Mouse (Mus musculus): ENCODE results near the gene Ndufaf8. TPM values are rescaled to one million over a fixed set of nuclear protein-coding genes. Genes with fewer than 3 reads are reported as not detected.

The Ndufaf8 gene
- polyA plus RNA-seq, 1 experiment = 47.0 TPM

DNA sequence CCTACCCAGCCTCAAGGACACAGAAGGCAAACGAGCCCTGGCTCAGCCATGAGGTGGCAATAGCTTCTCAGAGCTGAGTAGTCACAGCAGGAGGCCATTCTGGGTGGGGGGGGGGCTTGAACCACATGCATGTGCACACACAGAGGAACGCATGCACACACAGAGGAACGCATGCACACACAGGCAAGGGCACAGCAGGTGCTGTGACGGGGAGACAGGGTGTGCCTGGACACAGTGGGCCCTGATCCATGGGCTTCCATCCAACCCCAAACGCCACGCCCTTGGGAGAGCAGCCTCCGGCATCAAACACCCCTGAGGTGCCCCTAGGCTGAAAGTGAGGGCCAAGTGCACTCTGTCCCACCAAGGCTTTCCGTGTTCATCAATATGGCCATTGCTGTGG lies 37.5 kb downstream of the Ndufaf8 start:
- no peaks in the 10 kb centered on the region for H3K27me3 ChIP-seq (ENCODE audit: control insufficient read depth, insufficient read depth, low read length)
- TF ChIP-seq POLR2A (IDR thresholded peaks at IDR 0.05; ENCODE audit: control insufficient read depth, low read depth, low read length) (no peak), CTCF (IDR thresholded peaks at IDR 0.05; ENCODE audit: control insufficient read depth, insufficient read depth, insufficient replicate concordance, low read depth, low read length) (no peak)
- peaks cover under 1% of the 10 kb centered on the region; the same call in 1 of the 2 replicates for H3K36me3 ChIP-seq (ENCODE audit: control insufficient read depth, insufficient read depth, low read length)
- H3K4me1 ChIP-seq (ENCODE audit: control insufficient read depth, insufficient read depth, low read length) = no peaks in the 10 kb centered on the region
- no peak overlapping the region for H3K4me3 ChIP-seq (ENCODE audit: control insufficient read depth, low read depth, low read length)
- no peak overlapping the region for H3K27ac ChIP-seq (ENCODE audit: control insufficient read depth, insufficient read depth, low read depth, low read length)

DNA sequence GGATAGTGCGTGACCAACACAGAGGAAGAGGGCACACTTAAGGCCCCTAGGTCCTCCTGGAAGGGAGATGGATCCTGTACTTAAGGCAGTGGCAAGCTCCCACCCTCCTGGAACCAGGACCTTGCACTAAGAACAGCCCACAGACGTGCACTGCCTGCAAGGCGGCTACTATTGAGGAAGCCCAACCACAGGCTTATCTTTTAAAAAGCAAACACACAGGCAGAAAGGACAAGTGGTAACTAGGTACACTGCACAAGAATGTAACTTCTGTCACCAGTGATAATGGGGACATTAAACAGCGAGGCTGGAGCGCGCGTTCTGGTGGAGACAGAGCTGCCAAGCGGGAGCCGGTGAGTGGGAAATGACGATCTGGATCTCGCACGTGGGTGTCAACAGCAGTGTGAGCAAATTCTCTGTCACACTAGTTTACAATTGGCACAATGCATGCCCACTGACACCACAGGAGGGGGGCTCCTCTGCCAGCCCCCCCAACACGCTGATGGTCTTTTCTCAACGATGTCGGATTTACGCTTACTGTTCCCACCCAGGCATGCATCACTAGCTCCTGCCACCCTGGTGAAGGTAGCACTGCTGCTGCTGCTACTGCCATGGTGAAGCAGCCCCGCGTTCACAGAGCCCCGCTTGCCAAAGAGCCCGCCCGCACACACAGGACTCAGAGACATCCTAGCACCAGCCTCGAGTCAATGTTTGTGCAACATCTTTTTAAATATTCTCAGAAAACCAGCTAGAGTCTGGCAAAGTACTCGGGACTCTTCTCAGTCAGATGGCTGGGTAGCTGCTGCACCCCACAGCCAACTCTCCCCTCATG lies 38.3 kb downstream of the Ndufaf8 start:
- H3K4me3 ChIP-seq (ENCODE audit: control insufficient read depth, low read depth, low read length) = no peak overlapping the region
- no peaks in the 10 kb centered on the region; the same call in 1 of the 2 replicates for H3K36me3 ChIP-seq (ENCODE audit: control insufficient read depth, insufficient read depth, low read length)
- no peaks in the 10 kb centered on the region for H3K27me3 ChIP-seq (ENCODE audit: control insufficient read depth, insufficient read depth, low read length)
- TF ChIP-seq CTCF (IDR thresholded peaks at IDR 0.05; ENCODE audit: control insufficient read depth, insufficient read depth, insufficient replicate concordance, low read depth, low read length) (no peak), POLR2A (IDR thresholded peaks at IDR 0.05; ENCODE audit: control insufficient read depth, low read depth, low read length) (no peak)
- no peaks in the 10 kb centered on the region for H3K4me1 ChIP-seq (ENCODE audit: control insufficient read depth, insufficient read depth, low read length)
- no peak overlapping the region for H3K27ac ChIP-seq (ENCODE audit: control insufficient read depth, insufficient read depth, low read depth, low read length)

DNA sequence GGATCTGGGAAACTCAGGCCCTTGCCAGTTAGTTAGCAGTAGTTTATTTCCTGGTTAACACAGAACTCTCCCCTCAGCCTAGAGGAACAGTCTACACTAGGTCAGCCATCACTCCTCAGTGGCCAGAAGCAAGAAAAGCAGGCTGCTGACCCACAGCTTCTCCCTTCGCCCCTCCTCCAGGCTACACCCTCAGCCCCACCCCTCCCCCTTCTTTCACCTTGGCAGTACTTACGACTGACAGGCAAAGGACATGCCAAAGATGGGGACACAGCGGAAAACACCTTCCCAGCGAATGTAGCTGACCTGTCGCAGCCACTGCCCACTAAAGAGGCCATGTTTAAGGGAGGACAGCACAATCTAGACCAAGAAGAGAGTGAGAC lies 38.9 kb downstream of the Ndufaf8 start:
- Histone ChIP-seq H3K4me1 (ENCODE audit: control insufficient read depth, insufficient read depth, low read length) (no peaks in the 10 kb centered on the region), H3K27ac (ENCODE audit: control insufficient read depth, insufficient read depth, low read depth, low read length) (no peak overlapping the region), H3K4me3 (ENCODE audit: control insufficient read depth, low read depth, low read length) (no peak overlapping the region), H3K36me3 (ENCODE audit: control insufficient read depth, insufficient read depth, low read length) (no peaks in the 10 kb centered on the region; the same call in 1 of the 2 replicates), H3K27me3 (ENCODE audit: control insufficient read depth, insufficient read depth, low read length) (no peaks in the 10 kb centered on the region)
- TF ChIP-seq CTCF (IDR thresholded peaks at IDR 0.05; ENCODE audit: control insufficient read depth, insufficient read depth, insufficient replicate concordance, low read depth, low read length) (no peak), POLR2A (IDR thresholded peaks at IDR 0.05; ENCODE audit: control insufficient read depth, low read depth, low read length) (no peak)

DNA sequence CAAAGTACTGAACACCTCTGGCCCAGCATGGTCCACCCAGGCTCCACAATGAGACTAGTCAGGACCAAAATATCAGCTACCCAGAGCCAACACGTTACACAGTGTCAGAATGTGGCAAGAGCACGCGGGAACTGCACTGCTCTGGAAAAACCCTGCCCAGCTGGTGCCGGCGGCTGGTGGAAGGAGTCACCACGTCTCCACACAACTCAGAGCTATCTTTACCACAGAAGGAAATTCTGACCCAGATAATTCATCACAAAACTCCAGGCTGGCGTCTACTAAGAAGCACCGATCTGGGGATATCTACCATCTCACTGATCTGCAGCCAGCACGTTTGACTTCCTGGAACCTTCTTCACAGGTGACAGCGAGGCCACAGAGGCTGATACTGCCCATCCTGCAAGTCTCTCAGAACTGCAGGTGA lies 40.6 kb downstream of the Ndufaf8 start:
- Histone ChIP-seq H3K27me3 (ENCODE audit: control insufficient read depth, insufficient read depth, low read length) (no peaks in the 10 kb centered on the region), H3K4me1 (ENCODE audit: control insufficient read depth, insufficient read depth, low read length) (peaks cover 2% of the 10 kb centered on the region; the same call in 1 of the 2 replicates), H3K36me3 (ENCODE audit: control insufficient read depth, insufficient read depth, low read length) (no peaks in the 10 kb centered on the region), H3K4me3 (ENCODE audit: control insufficient read depth, low read depth, low read length) (no peak overlapping the region), H3K27ac (ENCODE audit: control insufficient read depth, insufficient read depth, low read depth, low read length) (no peak overlapping the region)
- TF ChIP-seq POLR2A (IDR thresholded peaks at IDR 0.05; ENCODE audit: control insufficient read depth, low read depth, low read length) = no peak
- TF ChIP-seq CTCF (IDR thresholded peaks at IDR 0.05; ENCODE audit: control insufficient read depth, insufficient read depth, insufficient replicate concordance, low read depth, low read length) = no peak

DNA sequence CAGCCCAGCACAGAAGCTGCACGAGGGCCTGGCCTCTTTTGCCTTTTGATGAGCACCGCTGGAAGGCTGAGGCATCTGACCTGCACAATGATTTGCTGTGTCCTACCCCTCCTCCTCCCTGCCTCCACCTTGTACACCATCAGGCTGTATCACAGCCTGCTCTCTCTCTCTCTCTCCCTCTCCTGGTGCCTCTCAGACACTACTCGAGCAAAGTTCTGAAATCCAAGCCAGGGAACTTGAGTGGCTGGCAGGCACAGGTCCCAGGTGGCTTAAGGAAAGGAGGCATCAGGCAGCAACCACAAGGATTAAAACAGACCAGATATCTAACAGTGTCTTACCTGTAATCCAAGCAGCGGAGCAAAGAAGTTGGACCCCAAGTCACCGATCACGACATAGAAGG lies 41.5 kb downstream of the Ndufaf8 start:
- no peak overlapping the region for H3K4me3 ChIP-seq (ENCODE audit: control insufficient read depth, low read depth, low read length)
- H3K4me1 ChIP-seq (ENCODE audit: control insufficient read depth, insufficient read depth, low read length) = peaks cover 2% of the 10 kb centered on the region; the same call in 1 of the 2 replicates
- no peaks in the 10 kb centered on the region for H3K27me3 ChIP-seq (ENCODE audit: control insufficient read depth, insufficient read depth, low read length)
- H3K36me3 ChIP-seq (ENCODE audit: control insufficient read depth, insufficient read depth, low read length) = no peaks in the 10 kb centered on the region
- H3K27ac ChIP-seq (ENCODE audit: control insufficient read depth, insufficient read depth, low read depth, low read length) = no peak overlapping the region
- TF ChIP-seq CTCF (IDR thresholded peaks at IDR 0.05; ENCODE audit: control insufficient read depth, insufficient read depth, insufficient replicate concordance, low read depth, low read length) (no peak), POLR2A (IDR thresholded peaks at IDR 0.05; ENCODE audit: control insufficient read depth, low read depth, low read length) (no peak)

DNA sequence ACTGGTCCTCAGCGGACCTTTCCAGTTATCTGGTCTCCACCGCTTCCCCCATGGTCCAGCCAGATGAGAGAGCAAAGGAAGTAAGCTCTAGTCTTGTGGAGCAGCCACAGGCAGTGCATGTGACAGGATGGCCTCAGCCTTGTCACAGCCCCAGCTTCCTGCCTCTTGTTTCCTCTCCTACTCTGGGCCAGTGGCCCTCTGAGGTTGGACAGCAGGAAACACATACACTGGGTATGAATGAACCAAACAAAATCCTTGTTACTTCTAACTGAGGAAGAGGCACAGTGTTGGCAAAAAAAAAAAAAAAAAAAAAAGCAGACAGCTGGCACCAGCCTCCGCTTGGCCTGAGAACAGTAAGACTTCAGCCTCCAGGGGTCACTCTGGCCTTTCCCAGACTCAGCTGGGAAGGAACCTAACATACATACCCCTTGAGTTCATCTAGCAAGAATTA lies 43.9 kb downstream of the Ndufaf8 start:
- TF ChIP-seq POLR2A (IDR thresholded peaks at IDR 0.05; ENCODE audit: control insufficient read depth, low read depth, low read length) = no peak
- TF ChIP-seq CTCF (IDR thresholded peaks at IDR 0.05; ENCODE audit: control insufficient read depth, insufficient read depth, insufficient replicate concordance, low read depth, low read length) = no peak
- Histone ChIP-seq H3K27ac (ENCODE audit: control insufficient read depth, insufficient read depth, low read depth, low read length) (no peak overlapping the region), H3K4me1 (ENCODE audit: control insufficient read depth, insufficient read depth, low read length) (peaks cover 2% of the 10 kb centered on the region; the same call in 1 of the 2 replicates), H3K36me3 (ENCODE audit: control insufficient read depth, insufficient read depth, low read length) (no peaks in the 10 kb centered on the region), H3K27me3 (ENCODE audit: control insufficient read depth, insufficient read depth, low read length) (no peaks in the 10 kb centered on the region), H3K4me3 (ENCODE audit: control insufficient read depth, low read depth, low read length) (no peak overlapping the region)

DNA sequence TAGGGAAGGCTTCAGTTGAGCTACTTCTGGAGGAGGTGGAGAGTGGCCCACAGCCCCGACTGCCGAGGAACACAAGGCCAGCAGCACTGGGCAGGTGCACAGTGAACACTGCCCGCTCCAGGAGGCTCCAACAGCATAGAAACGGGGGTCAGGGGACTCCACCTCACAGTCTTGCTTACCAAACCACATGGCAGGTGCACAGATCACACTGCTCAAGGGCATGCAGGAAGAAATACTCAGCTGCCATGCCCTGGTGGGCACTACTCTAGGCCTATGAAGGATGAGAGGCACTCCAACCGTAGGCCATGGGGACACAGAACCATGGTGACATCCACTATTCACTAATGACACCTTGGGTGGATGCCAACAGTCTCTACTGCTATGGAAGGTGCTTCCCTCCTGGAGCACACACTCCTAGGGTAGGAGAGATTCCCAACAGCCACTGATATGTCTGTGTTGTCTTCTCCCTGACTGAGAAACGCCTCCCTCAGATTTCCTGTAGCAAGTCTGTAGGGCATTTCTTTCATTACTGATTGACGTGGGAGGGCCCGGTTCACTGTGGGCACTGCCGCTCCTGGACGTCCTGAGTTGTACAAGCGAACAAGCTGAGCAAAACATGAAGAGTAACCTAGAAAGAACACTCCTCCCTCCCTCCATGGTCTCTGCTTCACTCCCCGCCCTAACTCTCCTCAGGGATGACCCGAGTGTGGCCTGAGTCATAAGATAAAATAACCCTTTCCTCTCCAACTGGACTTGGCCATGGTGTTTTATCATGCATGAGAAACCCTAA lies 45.2 kb downstream of the Ndufaf8 start:
- H3K36me3 ChIP-seq (ENCODE audit: control insufficient read depth, insufficient read depth, low read length) = no peaks in the 10 kb centered on the region
- TF ChIP-seq POLR2A (IDR thresholded peaks at IDR 0.05; ENCODE audit: control insufficient read depth, low read depth, low read length) = no peak
- no peak for TF ChIP-seq CTCF (IDR thresholded peaks at IDR 0.05; ENCODE audit: control insufficient read depth, insufficient read depth, insufficient replicate concordance, low read depth, low read length)
- H3K27me3 ChIP-seq (ENCODE audit: control insufficient read depth, insufficient read depth, low read length) = no peaks in the 10 kb centered on the region
- H3K27ac ChIP-seq (ENCODE audit: control insufficient read depth, insufficient read depth, low read depth, low read length) = no peak overlapping the region
- H3K4me1 ChIP-seq (ENCODE audit: control insufficient read depth, insufficient read depth, low read length) = peaks cover 2% of the 10 kb centered on the region; the same call in 1 of the 2 replicates
- H3K4me3 ChIP-seq (ENCODE audit: control insufficient read depth, low read depth, low read length) = no peak overlapping the region

All from testis, adult 2 months (tissue).